Mouse (Mus musculus) megakaryocyte, adult 5-6 weeks (primary cell): ENCODE results near the gene Zyx. TPM values are rescaled to one million over a fixed set of nuclear protein-coding genes. Genes with fewer than 3 reads are reported as not detected.
A peak's percentile ranks its signal among the peaks of the same experiment; 100 is the strongest.

Experiments used
- ATAC-seq: 2 replicates; pipeline ENCODE4 v1.8.0; 2016; ENCODE audit warnings: mild to moderate bottlenecking, inconsistent platforms; ENCODE audit not compliant: poor library complexity, severe bottlenecking
- total RNA-seq, 2 experiments: library from RNA; stranded (forward) in 1 of 2; stranded (reverse) in 1 of 2; fragments of 153-499, 151-499 nt in 1 of 2; fragments of 221-1000, 200-1000 nt in 1 of 2; gene quantifications; 2 replicates each; pipeline versions ENCODE4 v1.2.3 to v1.2.4; 2015 to 2017

Gene Zyx
- total RNA-seq, 2 experiments from 2014 or later, result 117 to 420 TPM

GRCm38 (mm10) chr6:42350021-42350967, 864 bp downstream of the Zyx start:
- no peak for ATAC-seq

GRCm38 (mm10) chr6:42350968-42351775, 1.7 kb downstream of the Zyx start:
- no peak for ATAC-seq

DNA sequence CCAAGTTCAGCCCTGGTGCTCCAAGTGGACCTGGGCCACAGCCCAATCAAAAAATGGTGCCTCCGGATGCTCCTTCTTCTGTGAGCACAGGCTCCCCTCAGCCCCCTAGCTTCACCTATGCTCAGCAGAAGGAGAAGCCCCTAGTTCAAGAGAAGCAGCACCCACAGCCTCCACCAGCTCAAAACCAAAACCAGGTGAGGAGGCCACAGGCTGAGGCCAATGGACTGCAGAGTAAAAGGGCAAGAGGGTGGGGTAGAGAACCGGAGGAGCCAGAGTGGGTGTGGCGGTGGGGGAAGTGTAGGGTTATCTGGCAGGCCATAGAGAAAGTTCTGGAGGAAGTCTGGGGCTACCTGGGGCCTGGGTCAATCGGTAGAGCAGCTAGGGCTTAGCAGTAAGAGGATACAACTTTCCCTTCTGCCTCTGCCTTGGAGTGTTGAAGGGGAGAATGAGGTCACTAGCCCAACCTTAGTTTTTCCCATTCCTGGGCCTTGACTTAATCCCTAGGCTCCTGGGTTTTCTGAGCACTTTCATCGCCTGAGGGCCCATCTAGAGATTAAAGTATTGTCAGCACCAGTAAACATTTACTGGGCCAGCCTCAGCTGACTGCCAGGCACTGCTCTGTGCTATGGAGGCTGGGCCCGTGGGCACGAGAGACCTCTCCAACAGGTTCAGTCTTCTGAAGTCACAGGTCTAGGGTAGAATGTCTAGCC, 2.5 kb downstream of the Zyx start:
- ATAC-seq, result peak; percentile 13; the same call in 1 of the 2 replicates

- ATAC-seq, result no peak
Observed at GRCm38 (mm10) chr6:42352486-42352846, 3.0 kb downstream of the Zyx start.

GRCm38 (mm10) chr6:42353180-42353579, 3.8 kb downstream of the Zyx start:
- peak; percentile 44 for ATAC-seq

DNA sequence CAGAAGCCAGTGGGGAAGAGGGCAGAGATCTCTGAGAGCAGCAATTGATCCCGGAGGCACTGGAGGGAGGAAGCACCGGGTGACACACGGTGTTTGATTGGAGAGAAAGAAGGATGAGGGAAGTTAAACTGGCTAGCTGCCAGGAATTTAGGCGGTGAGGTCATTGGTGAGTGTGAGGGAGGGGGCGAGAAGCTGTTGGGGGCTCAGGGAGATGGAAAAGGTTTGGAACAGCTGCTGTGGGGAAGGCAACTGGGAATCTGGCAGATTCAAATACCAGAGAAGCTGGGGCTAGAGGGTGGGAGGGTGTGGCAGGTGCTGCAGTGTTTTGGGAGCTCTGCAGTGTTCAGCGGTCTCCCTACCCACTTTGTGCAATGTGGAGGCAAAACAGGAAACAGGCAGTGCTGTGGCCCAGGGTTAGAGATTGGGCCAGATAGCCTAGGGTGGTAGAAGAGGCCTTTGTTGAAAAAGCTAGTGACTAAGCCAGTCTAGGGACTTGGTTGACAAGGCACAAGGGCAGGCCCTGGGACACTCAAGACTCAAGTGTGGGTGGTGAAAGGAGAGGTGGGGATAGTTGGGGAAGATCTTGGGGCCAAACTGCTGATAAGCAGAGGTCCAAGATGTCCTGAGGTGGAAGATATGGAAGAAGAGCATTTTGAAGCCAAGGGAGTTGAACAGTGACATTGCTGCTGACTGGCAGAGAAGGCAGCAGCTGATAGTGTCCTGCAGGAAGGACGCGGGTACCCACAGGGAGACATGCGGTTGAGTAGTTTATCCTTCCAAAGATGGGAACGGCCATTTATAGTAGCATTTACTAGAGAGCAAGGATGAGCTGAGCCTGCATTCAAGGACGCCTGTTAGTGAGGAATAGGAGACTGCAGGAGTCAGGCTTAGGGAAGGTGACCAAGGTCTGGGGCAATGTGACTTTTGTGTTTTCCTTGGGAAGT, 4.9 kb downstream of the Zyx start:
- ATAC-seq, result peak; percentile 17

GRCm38 (mm10) chr6:42355366-42355765, 5.9 kb downstream of the Zyx start:
- ATAC-seq, result no peak

DNA sequence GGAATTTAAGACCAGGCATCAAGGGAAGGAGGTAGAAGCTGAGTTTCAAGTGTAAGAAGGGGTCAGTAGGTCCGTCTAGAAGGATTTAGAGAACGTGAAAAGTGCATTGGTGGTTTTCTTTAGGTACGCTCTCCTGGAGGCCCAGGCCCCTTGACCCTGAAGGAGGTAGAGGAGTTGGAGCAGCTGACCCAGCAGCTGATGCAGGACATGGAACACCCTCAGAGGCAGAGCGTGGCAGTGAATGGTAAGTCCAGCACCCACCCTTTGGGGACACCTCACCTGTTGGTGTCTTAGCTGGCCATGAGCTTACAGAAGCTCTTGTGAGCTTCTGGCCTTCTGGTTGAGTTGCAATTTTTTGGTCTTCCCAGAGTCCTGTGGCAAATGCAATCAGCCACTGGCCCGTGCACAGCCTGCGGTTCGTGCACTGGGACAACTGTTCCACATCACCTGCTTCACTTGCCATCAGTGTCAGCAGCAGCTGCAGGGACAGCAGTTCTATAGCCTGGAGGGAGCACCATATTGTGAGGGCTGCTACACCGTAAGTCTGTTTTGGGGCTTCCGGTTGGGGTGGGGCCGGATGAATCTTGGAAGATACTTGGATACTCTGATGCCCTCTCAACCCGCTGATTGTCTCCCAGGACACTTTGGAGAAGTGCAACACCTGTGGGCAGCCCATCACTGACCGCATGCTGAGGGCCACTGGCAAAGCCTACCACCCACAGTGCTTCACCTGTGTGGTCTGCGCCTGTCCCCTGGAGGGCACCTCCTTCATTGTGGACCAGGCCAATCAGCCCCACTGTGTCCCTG, 6.6 kb downstream of the Zyx start:
- no peak for ATAC-seq

DNA sequence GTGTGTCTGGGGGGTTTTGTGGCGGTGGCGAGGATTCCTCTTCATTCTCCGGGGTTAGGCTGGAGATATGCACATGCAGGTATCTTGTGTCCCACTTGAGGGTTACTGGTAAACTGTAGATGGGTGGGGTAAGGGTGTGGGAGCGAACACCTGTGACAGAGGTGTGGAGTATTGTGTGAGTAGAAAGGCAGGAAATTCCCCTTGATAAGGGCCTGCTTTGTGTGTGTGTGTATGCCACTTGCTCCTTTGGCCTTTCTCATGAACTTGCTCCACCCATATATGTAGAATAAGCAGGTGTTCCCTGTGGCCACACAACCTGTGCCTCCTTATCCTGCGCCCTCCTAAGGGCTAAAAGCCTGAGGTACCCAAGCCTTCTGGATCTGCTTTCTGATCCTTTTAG, 7.5 kb downstream of the Zyx start:
- no peak for ATAC-seq

- no peak for ATAC-seq
Observed at GRCm38 (mm10) chr6:42357901-42358300, 8.5 kb downstream of the Zyx start.

GRCm38 (mm10) chr6:42358901-42359300, 9.5 kb downstream of the Zyx start:
- no peak for ATAC-seq

DNA sequence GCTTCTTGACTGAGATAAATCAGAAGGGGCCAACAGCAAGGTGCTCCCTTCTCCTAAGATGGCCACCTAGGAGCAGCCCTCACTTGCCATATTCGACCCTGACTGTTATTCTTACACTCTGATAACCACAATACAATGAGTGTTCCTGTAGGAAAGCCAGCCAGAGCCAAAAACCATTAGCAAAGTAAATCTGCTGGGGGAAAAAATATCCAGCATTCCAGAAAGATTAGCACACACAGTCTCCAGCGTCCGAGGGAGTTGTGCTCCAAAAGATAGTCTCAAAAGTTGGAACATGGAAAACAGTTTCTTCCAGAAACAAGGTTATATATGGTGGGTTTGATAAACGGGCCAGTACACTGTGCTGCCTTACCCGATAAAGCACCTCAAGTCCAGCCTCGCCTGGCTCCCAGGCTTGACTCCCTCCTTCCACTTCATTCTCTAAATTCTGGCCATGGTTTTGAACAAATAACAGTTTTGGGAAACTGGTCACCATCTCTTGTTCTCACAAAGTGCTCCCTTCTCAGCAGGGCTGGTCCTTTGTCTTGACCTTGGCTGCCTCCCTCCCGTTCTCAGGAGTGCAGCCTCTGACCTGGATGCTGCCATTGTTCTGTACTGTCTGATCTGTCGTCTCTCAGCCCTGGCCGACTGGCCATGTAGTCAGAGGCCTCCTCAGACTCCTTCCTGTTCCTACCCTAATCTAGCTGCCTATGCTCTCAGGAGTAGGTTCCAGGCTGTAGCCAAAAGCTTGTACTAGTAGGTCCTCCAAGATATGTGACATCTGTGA, 10.1 kb downstream of the Zyx start:
- ATAC-seq, result no peak

DNA sequence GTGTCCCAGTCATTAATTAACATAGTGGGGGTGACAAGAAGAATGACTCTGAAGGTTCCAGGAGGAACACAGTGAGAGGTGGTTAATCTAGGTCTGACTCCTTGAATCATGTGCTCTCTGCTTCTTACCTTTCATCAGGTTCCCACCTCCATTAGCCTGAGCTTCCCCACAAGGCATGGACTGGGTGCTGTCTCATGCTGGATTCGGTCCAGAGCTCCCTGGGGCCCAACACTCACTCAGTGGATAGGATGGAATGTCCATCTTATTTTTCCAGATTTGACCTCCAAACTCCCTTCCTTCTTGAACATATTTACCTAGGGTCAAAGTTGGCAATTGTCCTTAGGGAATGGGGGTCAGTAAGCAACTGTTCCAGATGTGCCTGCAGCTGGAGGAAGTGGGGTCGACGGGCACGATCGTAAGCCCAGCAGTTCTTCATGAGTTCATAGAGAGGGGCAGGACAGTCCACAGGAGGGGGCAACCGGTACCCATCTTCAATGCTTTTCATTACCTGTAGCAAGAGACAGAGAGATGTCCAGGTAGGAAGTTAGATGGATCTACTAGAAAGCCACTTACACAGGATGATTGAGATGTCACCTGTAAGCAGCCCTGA, 10.9 kb downstream of the Zyx start:
- no peak for ATAC-seq

DNA sequence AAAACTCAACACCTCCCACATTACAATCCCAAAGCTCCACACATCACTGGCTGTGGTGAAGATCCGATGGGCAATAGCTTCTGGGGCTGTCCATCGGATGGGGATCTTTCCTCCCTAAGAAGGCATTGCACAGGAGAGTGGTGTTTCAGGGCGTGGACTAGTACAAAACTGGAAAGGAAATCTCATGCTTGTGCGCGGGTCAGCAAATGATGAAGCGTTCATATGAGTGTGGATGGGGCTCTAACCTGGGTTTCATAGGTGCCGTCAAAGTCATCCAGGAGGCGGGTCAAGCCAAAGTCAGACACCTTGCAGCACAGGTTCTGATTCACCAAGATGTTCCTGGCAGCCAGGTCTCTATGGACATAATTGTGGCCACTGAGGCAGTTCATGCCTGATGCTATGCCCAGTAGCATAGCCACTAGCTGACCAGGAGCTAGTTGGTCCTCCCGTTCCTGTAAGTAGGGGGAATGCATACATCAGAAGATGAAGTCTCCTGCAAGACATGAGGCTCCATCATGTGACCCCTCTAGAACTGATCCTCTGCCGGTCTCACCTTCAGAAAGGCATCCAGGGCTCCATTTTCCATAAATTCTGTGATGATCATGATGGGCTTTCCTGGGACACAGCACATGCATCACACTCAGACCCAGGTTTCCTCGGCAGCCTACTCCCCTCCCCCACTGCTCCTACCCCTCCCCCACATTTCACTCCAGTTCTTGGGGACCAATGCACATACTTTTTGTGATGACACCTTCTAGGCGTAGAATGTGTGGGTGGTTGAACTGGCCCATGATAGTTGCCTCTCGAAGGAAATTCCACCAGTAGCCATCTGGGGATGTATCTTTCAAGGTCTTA, 11.8 kb downstream of the Zyx start:
- ATAC-seq, result no peak

- ATAC-seq, result no peak
Observed at GRCm38 (mm10) chr6:42362074-42362473, 12.6 kb downstream of the Zyx start.

DNA sequence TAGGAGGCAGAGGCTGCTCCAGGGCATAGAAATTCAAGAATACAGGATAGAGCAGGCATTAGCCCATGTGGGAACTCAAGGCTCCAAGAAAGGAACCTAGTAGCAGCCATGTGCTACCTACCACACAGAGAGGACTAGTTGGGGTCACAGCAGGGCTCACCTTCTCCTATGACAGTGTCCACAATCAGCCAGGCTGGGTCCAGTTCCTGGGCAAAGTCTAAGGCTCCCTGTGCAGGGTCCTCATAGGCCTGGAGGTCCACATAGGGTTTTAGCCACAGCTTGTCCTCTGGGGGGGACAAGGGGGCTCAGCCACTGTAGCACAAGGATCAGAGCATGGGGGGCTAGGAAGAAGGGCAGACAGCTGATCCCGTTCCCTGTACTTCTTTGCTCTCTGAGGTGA, 13.1 kb downstream of the Zyx start:
- no peak for ATAC-seq

DNA sequence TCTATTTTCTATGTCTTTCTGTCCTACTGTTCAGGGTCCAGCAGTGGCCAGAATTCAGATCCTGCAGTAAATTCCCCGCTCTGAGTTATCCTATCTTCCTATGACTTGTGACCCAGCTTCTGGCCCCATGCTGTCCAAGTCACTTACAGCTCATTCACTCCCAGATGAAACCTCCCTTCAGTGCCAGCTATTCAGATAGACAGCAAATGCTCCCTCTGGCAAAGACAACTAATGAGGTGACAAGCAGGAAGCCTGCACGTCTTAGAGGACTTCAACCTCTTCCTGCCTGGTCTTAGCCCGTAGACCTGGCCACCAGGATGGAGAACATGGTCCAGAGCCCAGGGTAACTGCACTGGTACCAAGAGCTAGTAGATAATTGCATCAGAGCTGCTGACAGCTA, 13.5 kb downstream of the Zyx start:
- no peak for ATAC-seq
